Mouse (Mus musculus): ENCODE results near the gene Clcn7.

DNA sequence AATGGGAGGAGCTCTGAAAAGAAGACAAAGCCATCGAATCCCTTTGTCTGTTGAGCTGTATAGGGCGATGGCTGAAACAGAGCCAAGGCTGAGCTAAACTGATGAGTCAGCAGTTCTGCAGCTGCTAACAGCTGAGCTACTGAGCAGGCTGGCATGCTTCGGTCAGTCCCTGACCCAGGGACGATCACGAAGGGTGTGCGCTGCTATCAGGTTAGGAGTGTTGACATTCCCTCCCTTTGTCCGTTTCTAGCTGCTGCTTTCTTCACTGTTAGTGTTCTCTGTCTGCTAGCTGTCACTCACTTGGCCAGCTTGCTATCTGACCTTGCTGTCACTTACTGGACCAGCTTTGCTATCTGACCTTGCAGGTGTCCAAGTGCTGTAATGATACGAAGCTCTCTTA is 6.1 kb upstream of the Clcn7 start:
- TF ChIP-seq CTCF (IDR thresholded peaks at IDR 0.05; ENCODE audit: insufficient read depth, low read depth, low read length) (no peak), POLR2A (IDR thresholded peaks at IDR 0.05; ENCODE audit: insufficient read depth, low read depth, low read length) (no peak)

Data from olfactory bulb, adult 2 months (tissue).